Mouse (Mus musculus) left cerebral cortex, postnatal 4 days (tissue): ENCODE results near the gene Nckap1. TPM values are rescaled to one million over a fixed set of nuclear protein-coding genes. Genes with fewer than 3 reads are reported as not detected.
A peak's percentile ranks its signal among the peaks of the same experiment; 100 is the strongest.
"Not testable (repeated sequence)": the region's sequence is repeated elsewhere in the genome, so short reads cannot be mapped to it uniquely, and the experiment has no call there.

Experiments
- DNase-seq: peaks from one replicate; pipeline ENCODE4 v3.0.0-alpha.2; 2022
- intact Hi-C: fragments of 180-260 bp; cut with DNase I; formaldehyde crosslinking; loops from one replicate; pipeline ENCODE4 v1.15.1; 2025
- total RNA-seq, 2 experiments: library from RNA; stranded (reverse); gene quantifications; 2 replicates each; pipeline ENCODE4 v1.2.3; 2021

The Nckap1 gene
- total RNA-seq, 2 experiments from 2014 or later: 250 to 254 TPM

DNA sequence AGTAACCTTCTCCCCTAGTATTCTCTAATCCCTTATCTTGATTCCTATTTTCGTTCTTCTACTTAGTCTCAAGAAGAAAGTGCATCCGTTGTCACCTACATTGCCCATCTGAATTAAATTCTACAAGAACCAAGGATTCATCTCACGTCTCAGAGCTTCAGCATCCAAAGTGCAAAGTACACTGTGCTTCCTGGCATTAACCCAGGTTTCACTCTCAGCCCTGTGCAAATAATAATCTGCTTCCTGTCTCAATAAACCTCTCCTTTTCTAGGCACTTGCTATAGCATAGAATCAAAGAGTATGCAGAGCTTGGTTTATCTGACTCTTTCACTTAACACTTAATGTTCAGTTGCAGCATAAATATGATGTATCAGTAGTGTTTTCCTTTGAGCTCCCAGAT lies 19.7 kb downstream of the Nckap1 start:
- no peak for DNase-seq
- intact Hi-C loops: no loop called here

- no peak for DNase-seq
- intact Hi-C loops: no loop called here
These were observed 20.4 kb downstream of the Nckap1 start for GRCm38 (mm10) chr2:80560773-80561172.

DNA sequence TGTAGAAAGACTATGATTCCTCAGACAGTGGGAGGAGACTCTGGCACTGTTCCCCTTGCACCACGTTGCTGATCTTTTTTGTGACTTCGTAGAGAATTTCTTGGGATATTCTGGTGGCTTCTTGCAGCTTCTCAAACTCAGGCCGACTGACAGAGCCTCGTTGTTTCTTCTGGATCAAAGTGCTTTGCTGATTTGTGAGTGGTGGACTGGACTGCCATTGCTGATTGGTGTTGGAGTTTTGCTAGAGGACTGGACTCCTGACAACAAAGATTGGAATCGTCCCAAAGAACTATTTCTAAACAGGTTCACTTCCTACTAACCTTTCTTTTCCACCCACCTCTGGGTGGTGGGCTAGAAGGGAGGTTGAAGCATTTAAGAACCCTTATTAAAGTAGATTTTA lies 21.5 kb downstream of the Nckap1 start:
- intact Hi-C loops: no loop called here
- no peak for DNase-seq

DNA sequence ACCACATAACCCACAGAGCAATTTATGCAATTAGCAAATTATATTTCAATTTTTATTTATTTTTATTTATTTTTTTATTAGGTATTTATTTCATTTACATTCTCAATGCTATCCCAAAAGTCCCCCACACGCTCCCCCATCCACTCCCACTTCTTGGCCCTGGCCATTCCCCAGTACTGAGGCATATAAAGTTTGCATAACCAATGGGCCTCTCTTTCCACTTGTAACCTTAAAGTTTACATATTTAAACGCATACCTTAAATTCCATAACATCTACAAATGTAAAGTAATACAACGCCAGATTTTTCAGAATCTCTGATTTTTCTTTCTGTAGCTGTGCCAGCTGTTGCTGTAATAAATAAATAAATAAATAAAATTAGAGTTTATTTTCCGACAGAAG lies 26.7 kb downstream of the Nckap1 start:
- no peak for DNase-seq
- intact Hi-C loops: no loop called here

DNA sequence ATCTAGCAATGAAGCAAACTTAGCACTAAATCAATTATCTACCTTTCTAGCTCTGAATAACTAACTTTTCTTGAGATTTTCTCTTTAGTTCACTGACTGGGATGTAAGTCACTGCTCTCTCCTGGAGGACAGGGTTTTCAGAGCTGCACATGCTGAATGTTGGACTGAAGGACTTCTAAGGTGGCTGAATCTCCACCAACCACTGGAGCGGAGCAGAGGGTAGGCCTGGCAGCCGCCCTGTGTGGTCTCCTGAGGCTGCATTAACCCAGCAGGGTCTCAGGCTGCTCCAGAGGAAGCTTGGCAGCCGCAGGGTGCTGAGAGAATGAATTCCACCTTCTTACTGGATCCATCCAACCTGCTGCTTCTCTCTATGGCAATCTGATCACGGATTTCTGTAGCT lies 31.5 kb downstream of the Nckap1 start:
- DNase-seq: no peak
- intact Hi-C loops: no loop called here

- no peak for DNase-seq
- intact Hi-C loops: no loop called here
These were observed 33.3 kb downstream of the Nckap1 start for GRCm38 (mm10) chr2:80547901-80548300.

DNA sequence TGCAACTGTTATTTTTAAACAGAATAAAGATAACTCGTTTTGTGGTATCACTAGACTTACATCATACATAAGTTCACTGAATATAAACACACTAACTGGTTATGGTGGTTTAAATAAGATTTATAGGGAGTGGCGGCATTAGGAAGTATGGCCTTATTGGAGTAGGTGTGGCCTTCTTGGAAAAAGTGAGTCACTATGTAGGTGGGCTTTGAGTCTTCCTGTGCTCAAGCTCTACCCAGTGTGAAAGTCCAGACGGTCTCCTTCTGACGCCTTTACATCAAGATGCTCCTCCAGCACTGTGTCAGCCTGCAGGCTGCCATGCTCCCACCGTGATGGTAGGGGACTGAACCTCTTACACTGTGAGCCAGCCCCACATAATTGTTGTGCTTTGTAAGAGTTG lies 38.4 kb downstream of the Nckap1 start:
- intact Hi-C loops: no loop called here
- DNase-seq: no peak

- intact Hi-C loops: no loop called here
- DNase-seq: no peak
These were observed 44.0 kb downstream of the Nckap1 start for GRCm38 (mm10) chr2:80537156-80537555.

DNA sequence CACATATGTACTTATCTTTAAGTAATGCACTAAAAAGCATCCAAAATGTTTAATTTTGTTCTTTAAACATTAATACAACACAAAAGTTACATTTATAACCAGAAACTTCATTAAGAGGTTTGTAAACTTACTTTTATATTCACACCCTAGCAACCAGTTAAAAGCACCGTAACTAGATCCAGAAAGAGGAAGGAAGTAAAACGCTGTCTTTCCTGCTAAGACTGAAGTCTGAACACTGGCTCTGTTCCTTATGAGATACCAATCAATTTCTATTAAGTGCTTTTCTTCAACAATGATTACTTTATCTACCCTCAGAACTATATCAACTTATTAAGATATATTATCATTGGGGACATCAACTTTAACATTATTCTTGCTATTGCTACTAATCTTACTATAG lies 44.6 kb downstream of the Nckap1 start:
- intact Hi-C loops: no loop called here
- no peak for DNase-seq

DNA sequence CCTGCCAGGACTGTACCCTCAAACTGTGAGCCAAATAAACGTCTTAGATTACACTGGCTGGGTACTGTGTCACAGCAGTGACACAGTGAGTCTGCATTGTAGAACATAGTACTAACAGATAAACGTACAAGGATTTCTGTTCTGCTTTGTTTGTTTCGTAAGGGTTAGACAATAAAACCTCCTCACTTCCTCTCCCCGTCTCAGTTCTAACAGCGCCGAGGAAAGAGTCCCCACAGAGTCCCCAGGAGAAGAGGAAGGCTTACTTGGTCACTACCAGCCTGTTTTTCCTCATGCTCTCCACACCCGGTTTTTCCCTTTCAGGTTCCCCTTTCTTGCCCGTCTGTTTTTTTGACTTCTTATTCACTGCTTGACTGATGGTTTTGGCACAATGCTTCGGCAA lies 56.9 kb downstream of the Nckap1 start:
- DNase-seq: no peak
- intact Hi-C loops: loop anchor here (5.0 kb wide), 1 partner anchor 167 kb away; no protein-coding TSS in a partner anchor

- no peak for DNase-seq
- intact Hi-C loops: no loop called here
These were observed 75.0 kb downstream of the Nckap1 start for GRCm38 (mm10) chr2:80506051-80506802.

DNA sequence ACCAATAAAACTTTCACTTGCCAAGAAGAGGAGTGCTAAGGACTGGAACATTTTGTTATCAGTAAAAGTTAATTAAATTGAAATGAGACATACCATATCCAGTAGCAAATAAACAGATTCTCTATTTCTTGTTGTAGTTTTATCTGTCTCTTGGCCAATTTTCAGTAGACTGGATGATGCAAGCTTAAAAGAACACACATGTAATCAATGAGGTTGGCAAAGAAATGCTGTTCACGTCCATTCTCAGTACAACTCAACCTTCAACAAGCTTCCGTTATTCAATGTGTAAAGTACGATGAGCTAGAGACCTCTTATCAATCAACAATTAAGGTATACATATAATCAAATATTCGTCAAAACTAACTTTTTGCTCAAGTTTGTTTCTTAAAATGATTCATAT lies 79.0 kb downstream of the Nckap1 start:
- no peak for DNase-seq
- intact Hi-C loops: loop anchor here (5.0 kb wide), 1 partner anchor 150 kb away; no protein-coding TSS in a partner anchor

- DNase-seq, intact Hi-C loops: not testable (repeated sequence)
These were observed 85.9 kb downstream of the Nckap1 start for GRCm38 (mm10) chr2:80495304-80495703.

GRCm38 (mm10) chr2:80486851-80487250 lies 94.3 kb downstream of the Nckap1 start:
- no peak for DNase-seq
- intact Hi-C loops: no loop called here

- intact Hi-C loops: no loop called here
- DNase-seq: peak; percentile 31
These were observed 96.2 kb downstream of the Nckap1 start for GRCm38 (mm10) chr2:80484951-80485350.

DNA sequence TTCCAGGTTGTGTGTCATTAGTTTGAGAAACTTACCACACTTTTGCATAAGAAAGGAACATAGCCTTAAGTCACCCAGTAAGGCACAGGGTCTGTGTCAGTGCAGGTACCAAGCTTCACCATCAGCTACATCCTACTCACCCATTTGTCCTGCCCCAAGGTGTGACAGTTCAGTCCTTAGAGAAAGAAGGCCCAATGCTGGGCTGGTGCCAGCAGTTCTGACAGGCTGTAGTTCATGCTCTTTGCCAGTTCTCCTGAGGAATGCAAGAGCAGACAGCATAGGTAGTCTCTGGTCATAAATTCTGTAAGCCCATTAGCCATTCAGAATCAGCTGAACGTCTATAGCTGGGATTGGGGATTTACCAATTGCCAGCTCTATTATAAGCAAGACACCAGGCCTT lies 105.3 kb downstream of the Nckap1 start:
- intact Hi-C loops: no loop called here
- DNase-seq: no peak

- intact Hi-C loops: no loop called here
- DNase-seq: no peak
These were observed 106.9 kb downstream of the Nckap1 start for GRCm38 (mm10) chr2:80474247-80474796.

DNA sequence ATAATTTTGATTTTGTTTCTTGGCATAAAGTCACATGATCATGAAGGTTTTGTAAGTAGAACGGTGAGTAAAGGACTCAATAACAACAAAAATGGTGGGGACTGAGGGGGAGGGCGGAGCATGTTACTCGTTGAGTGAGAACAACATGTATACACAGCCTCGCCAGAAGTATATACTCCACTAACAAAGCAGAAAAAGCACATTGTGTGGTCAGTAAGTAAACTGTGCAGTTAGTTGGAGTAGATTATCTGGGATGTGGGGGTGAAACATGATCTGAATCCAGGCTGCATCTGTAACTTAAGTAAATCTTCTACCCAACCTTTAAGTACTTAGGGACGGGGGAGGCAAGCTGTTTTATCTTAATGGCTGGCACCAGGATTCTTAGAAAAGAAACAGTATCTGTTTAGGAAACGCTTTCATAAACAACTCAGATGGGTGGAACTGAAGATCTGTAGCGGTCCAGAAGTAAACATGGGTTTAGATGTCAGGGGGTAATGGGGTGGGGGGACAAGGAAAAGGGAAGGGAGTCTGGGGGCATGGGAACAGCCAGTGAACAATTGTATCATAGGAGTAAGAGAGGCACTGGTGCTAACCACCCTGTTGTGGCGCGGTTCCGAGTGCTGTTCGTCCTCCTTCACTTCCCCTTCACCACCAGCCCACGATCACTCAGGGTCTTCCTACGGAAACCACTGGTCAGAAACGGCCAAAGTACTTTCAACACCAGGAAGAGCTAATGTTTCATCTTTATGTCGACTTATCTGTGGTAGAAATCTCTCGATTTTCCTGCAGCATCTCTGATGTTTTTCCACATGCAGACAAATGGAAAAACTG lies 115.0 kb downstream of the Nckap1 start:
- no peak for DNase-seq
- intact Hi-C loops: no loop called here

DNA sequence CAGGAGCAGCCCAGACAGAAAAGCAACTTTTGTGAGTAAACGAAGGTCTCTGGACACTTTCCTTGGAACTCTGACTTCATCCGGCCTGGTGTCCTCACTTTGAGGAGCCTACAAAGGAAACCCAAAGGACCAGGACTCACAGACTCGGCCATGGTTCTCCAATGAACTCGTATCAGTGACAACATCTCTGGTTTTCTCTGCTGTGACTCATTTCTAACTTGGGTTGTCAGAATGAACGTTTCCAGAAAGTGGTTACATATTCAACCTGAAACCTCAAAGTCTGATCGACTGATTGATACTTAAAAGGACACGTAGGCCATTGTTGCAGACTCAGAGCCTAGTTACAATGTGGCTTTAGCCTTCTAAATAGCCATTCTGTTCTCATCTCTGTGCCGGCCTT lies 119.4 kb downstream of the Nckap1 start:
- DNase-seq: no peak
- intact Hi-C loops: no loop called here
